Mouse (Mus musculus) thymus, adult 2 months (tissue): ENCODE measurements around the gene Ammecr1.

Experiments
- CTCF ChIP-seq: fragments of 200-500 bp; IDR thresholded peaks from 2 replicates; pipeline ENCODE4 v1.5.1; 2012; ENCODE audit warnings: mild to moderate bottlenecking, control low read depth, low read length, moderate library complexity, borderline replicate concordance; ENCODE audit not compliant: control insufficient read depth, poor library complexity, insufficient read depth; ENCODE audit errors: extremely low read depth
- POLR2A ChIP-seq: fragments of 200-500 bp; IDR thresholded peaks from 2 replicates; pipeline ENCODE4 v1.6.1; 2012; ENCODE audit warnings: mild to moderate bottlenecking, low read length, control low read depth, moderate library complexity; ENCODE audit not compliant: control insufficient read depth, poor library complexity, insufficient read depth; ENCODE audit errors: extremely low read depth

DNA sequence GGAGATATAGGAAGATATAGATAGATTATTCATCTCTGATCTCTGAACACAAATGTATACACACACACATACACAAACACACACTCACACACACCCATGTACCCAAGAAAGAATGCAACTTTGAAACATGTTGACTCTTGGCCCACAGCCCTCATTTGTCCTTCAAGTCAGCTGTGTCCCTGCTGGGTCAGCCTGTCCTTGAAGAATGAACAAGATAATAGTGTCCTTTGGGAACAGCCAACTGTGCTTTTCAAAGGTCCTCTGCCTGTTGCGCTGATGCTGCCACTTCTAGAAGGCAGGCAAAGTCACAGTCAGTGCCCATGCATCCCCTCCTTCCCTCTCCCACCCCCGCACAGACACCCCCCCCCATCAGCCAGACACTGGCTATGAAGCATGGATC is 127.7 kb downstream of the Ammecr1 start:
- TF ChIP-seq CTCF, result no peak
- TF ChIP-seq POLR2A, result no peak
